Mouse (Mus musculus) T-helper 1 cell (primary cell): Measurements from ENCODE around the gene Cog7.

Source experiments
- in situ Hi-C: fragments of 300-600 bp; cut with MboI, MseI; formaldehyde crosslinking; loops from one replicate; pipeline ENCODE4 v1.15.1; 2025; ENCODE audit warnings: high pct_unique_total_duplicates

Gene Cog7

DNA sequence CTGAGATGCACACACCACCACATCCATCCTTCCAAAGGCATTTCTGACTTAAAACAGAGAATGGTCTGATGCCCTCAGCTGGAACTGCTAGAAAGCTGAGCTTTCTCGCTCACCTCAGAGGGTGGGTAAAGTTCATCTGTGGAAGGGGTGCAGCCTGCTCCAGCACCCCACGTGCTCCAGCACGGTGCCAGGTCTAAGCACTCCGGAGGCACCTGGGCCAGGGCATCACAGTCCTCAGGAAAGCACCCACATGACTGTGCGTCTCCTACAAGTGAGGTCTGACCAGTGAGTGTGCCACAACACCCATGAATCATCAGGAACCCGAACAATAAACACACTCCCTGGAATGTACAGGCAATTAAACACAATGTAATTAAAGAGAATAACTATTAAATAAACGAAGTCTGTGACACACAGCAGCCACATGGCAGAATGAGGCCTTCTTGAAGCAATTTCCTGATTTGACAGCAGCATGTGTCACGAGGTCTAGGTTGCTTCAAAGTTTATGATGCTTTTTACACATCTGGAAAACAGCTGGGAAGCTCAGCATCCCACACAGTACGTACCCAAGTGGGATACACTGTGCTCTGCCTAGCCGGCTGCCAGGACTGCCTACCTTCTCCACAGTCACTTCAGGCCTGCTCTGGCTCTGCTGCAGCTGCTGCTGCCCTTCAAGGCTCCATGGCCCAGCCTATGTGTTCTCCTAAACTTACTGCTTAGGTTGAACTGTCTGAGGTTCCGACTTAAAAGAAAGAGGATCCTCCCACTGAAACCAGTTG is 26.4 kb downstream of the Cog7 start:
- in situ Hi-C loops = loop anchor here (5.0 kb wide), 1 partner anchor 952 kb away; no protein-coding TSS in a partner anchor

DNA sequence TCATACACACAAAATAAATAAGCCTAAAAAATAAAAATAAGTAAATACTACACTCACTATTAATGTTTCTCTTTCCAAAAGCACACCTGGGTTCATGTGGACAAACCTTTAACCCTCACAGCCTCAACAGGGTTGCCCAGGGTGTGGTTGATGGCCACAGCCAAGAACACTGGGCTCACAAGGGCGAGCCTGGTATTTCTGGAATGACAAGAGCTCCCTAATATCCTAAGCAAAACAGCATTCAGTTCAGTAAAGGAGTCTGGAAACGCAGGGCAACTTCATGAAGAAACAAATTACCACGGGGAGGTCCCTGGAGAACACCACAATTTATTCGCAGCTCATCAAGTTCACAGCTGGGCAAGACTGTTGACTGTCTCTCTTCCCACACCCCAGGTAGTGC is 34.0 kb downstream of the Cog7 start:
- in situ Hi-C loops = no loop called here

DNA sequence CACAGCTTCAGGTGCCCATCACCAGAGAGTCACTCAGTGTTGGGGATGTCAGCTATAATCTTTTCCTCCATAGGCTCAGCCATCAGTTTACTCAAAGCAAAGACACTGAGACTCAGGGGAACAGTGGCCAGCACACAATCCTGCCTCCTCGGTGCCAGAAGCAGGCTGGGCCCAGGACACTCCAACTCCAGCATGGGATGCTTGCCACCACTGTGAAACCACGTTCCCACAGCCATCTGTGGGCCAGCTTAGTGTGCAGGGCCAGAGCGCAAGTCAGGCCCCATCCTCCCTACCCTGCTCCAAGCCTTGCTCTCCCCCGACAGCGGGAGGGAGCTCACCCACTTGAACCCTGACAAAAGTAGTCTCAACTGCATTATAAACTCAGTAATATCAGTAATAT is 35.3 kb downstream of the Cog7 start:
- in situ Hi-C loops = no loop called here

DNA sequence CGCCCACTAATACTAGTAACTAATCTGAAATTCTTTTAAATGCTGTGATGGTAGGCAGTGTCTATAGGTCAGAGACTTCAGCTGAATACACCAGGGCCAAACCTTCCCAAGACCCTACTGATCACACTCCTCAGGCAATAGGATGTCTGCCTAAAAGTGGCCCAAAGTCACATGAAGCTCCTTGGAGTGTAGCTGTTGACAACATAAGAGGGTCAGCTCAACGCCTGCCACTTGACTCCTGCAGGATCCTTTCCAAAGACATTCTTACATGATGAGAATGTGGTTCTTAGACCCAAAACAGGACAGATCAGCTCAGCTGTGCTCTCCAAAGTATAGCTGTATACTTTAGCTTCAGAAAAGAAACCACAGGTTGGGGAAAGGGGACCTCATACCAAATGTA is 39.1 kb downstream of the Cog7 start:
- in situ Hi-C loops = no loop called here

DNA sequence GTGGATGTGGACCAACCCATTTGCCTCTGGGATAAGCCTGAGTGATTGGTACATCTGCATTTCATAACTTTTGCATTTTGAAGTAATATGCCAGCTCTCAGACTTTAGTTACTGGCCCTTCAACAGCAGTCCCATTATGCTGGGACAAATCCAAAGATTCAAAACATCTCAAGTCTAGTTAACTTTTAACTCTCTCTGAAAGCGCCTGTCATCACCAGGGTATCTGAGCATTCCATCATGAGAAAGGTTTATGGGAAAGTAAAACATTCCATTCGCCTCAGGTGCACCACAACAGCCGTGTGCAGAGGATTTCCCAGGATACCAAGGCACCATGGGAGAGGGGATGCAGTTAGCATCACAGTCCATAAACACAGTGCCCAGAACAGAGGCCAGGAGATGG is 39.9 kb downstream of the Cog7 start:
- in situ Hi-C loops = no loop called here

DNA sequence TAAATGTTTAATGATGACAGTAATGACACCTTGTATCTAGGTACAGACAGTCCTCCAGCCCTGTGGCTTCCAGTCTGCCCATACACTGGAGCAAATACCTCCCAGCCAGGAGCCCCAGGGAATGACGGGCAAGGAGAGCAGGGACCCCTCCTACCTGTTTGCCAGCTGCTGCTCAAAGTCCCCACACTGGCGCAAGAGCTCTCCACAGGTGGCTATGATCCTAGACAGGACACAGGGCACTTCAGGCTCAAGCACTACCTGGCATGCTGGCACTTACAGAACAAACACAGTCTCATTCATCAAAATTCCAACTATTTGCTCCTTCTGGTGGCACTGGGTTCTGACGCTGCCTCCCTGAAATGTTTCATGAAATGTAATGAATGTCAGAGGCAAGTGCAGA is 40.5 kb downstream of the Cog7 start:
- in situ Hi-C loops = no loop called here

DNA sequence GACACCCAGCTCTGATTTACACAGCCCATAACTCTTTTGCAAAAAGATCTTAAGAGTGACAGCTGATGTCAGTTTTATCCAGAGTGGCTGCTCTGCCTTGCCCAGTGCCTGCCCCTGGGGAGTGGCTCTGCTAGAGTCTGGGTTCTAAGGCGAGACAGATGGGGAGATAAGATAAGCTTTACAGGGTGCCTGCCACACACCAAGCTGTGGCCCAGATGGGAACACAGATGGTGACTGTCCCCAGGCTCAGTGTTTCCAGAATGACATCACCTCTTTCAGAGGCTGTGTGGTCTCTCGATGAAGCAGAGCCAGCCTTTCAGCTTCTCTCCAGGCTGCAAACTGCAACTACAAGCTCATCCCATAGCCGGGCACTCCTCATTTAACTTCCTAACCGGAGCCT is 41.8 kb downstream of the Cog7 start:
- in situ Hi-C loops = no loop called here

DNA sequence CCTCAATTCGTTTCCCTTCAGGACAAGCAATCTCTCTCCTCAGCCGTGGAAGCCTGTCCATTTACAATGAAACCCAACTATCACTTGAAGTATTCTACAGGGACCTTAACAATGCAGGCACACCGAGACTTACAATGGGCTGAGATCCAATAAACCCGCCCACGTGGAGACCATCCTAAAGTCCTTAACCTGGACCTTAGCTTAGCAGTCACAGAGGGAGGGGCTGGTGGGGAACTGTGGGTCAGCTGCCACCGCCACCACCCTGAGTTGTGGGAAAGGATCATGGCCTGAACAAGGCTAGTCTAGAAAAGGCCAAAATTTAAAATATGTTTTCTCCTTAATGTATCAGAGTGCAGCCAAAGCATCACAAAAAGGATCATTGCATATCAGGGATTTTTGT is 42.3 kb downstream of the Cog7 start:
- in situ Hi-C loops = no loop called here

DNA sequence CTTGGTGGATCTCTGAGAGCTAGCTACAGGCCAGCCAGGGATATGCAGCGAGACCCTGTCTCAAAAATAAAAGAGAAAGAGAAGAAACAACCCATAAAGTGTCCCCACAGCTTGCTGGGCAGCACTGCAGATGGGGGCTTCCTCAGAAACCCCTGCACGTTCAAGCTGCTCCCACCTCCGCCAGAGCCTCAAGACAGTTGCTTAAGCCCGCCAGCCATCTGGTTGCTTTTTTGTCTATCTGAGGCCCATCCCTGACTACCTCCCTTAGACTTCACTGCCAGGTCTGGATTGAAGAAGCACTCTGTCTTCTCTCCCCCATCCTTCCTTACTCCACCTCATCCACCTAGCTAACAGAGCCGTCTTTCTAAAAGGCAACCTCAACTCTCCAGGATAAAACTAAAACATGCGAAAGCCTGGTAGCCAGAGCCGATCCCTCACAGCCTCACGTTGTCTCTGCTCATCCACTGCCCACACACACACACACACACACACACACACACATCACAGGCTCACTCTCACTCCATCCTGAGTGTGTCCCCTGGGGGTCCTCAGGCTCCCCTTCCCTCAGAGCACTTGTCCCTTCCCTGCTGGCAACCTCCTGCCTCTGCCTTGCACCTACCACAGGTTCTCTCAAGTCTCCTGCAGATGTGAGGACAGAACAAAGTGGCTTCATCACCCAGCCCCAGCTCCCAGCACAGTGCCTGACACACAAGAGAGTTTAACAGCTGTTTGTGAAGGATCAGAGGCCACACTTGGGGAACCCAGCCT is 43.2 kb downstream of the Cog7 start:
- in situ Hi-C loops = no loop called here

DNA sequence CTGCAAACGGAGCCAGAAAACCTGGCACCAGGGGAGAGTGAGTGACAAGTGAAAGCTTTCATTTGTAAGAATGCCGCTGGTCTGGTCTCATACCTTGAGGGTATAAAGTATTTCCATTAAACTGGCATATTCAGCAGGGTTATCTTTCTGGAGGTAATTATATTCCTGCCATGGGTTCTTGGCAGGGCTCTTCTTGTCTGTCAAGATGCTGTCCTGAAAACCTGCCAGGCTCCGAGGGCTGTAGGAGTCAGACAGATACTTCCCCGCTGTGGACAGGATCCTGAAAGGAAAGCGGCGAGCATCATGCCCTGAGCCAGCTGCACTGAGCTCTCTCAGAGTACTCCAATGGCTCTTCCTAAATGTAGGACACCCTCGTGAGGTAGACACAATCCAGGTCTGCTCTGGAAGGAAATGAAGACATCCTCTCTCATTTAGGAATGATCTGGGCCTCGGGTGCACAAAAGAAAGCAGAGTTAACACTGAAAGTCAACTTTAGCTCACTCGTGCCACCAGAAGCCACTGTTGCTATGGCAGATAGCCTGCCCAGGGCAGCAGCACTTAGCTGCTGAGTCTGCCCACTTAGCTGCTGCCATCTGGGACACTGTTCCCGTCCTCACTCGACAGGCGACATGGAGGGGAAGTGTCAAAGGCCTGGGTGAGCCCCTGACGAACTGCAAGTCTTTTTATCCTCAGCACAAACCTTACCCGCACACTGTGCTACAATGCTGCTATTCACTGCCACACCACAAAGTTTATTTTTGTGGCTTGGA is 44.5 kb downstream of the Cog7 start:
- in situ Hi-C loops = no loop called here

DNA sequence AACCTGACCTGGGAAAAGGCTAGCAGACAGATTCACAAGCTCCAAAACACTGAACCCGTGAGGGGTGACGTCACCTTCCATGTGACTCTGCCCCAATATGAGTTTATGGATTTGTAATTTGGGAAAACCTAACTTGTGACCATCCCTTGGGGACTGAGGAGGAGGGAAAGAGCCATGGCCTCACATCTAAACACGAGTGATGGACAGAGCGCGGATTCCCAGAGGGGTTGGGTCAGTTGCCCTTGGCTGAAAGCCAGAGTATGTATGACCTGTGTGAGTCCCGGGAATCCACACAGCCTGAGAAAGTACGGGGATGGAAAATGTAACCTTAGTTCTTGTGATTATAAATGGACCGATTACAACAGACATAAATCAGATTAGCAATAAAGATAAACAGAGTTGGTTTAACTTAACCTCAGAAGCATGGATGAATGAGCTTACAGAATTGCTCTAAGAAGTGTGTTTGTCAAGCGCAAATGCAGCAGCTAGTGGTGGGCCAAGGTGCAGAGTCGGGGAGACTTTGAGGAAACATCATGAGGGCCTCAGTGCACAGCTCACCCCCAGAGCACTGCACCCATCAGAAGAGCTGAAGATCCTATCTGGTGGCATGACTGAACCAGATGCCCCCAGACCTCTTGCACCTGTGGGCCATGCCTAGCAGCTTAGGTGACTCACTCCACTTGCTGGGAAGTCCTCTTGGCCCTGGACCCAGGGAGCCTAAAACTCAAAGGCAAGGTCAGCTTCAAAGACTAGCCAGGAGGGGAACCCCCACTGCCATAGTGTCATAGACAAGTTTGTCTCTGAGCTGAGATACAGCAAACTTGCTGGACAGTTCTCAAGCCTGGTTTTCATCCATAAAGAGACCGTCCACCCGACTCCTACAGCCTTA is 45.4 kb downstream of the Cog7 start:
- in situ Hi-C loops = no loop called here

DNA sequence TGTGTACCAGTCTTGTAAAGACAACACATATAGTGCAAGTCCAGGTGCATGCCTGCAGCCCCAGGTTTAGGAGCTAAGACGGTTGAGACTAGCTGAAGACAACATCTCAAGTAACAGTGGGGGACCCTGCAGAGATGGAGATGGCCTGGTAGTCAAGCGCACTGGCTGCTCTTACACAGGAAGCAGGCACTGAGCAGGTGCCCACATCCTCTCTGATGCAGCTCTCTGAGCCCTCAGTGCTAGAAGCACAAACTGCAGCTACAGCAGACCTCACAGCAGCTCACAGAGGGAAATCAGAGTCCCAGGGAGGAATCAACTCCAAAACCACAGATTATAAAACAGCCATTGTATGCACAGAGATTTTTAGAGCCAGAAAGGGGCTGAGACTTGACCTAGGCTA is 47.2 kb downstream of the Cog7 start:
- in situ Hi-C loops = no loop called here

DNA sequence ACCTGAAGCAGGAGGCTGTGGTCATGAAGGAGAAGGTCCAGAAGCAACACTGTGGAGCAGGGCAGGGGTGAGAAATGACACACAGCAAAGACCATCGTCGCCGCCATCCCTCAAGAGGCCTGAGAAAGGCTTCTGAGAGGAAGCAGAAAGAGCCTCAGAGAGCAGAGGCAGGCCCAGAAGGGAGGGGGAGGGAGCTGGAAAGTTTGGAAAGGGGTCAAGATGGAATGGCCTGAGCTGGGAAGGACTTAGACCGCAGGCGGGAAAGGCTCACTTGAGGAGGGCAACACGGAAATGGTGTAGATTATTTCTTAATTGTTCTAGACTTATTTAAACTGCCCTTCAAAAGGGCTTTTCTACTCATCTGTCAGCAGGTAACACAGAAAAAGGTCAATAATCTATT is 47.8 kb downstream of the Cog7 start:
- in situ Hi-C loops = no loop called here

DNA sequence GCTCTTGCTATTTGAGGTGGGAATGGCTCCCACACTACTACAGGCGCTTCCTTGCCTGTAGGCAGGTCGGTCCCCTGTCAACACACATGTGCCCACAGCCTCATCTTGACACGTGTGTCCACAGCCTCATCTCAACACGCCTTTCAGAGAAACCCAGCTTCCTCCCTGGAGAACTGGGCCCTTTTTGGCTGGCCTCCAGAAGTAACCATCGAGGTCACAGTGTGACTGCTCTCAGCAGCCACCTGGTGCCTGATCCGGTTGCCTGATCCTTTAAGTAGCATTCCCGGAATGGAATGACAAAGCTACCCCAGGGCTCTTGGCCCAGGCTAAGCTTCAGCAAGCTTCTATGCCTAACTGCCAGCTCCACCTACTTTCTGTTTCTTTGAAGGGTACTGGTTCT is 50.3 kb downstream of the Cog7 start:
- in situ Hi-C loops = no loop called here

DNA sequence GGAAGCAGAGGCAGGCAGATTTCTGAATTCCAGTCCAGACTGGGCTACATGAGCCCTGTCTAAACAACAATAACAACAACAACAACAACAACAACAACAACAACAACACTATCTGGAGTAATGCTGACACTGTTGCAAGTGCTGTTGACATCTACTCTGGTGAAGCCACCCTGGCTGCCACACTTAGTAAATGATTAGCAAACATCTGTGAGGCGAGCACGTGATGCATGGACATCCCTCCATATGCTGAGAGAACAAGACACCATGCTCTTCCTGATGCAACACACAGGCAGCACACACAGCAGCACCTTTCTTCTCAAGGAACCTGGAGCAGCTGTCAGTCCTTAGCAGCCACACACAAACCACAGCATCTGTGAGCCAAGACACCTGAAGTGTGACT is 53.6 kb downstream of the Cog7 start:
- in situ Hi-C loops = loop anchor here (10.0 kb wide), 1 partner anchor 407 kb away; no protein-coding TSS in a partner anchor

DNA sequence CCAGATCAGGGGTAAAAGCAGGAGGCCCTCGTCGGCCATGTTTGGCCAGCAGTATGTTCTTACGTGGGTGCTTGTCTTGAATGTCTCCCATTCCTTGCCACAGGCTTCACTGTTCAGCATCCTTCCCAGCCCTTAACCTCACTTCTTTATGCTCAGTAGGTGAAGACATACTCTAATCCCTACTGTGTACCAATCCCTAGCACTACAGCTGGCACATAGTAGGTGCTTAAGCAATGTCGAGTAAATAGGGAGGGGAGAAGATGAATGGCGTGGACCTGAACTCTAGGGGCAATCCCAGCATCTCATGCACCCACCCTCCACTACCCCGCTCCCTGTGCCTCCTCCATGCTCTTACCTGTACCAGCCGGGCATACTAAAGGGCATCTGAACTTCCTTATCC is 57.1 kb downstream of the Cog7 start:
- in situ Hi-C loops = loop anchor here (10.0 kb wide), 1 partner anchor 410 kb away; no protein-coding TSS in a partner anchor

DNA sequence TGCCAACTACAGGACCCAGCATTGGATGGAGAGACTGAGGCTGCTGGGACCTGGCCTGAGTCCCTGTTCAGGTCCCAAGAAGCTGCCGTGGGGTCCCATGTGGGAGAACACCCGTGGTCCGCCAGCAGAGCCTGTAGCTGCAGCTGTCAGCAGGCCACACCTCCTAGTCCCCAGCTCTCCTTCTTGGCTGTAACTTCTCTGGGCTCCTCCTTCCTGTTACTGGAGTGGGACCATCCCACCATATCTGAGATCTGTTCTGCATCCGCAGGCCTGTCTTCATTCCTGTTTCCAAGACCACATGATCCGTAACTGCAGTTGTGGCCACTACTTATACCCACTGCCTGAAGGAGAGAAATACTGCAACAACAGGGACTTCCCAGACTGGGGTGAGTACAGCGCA is 67.6 kb downstream of the Cog7 start:
- in situ Hi-C loops = no loop called here

DNA sequence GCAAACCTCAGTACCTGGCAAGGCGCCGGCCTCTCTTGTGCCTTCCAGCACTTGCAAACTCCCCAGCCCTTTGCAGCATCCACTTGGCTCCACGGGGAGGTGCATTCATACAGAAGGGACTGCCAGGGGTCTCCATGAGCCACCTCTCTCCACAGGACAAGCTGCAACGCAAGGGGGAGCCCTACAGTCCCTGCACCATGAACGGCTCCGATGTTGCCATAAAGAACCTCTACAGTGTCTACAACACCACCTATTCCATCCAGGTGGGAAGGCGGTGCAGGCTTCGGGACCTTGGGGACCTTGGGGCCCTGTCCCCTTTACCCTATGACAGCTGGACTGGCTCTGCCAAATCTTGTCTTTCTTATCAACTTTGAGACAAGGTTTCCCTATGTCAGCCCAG is 69.3 kb downstream of the Cog7 start:
- in situ Hi-C loops = no loop called here

DNA sequence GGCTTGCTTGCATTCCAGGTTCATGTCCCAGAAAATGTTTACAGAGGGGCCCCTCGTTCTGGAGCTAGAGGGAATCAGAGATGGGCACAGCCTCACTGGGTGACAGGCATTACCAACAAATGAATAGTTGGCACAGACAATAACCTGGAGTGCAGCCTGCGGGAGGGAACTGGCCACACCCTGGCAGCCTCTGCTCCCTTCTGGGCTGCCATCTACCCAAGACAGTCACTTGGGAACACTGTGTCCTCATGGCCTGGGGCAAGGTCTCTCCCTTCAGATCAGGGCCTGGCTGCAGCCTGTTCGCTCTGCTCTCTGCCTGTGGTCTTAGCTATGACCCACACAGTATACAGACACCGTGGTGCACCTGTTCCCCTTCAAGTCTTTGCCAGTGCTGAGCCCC is 74.6 kb downstream of the Cog7 start:
- in situ Hi-C loops = loop anchor here (5.0 kb wide), 1 partner anchor 65 kb away; no protein-coding TSS in a partner anchor

DNA sequence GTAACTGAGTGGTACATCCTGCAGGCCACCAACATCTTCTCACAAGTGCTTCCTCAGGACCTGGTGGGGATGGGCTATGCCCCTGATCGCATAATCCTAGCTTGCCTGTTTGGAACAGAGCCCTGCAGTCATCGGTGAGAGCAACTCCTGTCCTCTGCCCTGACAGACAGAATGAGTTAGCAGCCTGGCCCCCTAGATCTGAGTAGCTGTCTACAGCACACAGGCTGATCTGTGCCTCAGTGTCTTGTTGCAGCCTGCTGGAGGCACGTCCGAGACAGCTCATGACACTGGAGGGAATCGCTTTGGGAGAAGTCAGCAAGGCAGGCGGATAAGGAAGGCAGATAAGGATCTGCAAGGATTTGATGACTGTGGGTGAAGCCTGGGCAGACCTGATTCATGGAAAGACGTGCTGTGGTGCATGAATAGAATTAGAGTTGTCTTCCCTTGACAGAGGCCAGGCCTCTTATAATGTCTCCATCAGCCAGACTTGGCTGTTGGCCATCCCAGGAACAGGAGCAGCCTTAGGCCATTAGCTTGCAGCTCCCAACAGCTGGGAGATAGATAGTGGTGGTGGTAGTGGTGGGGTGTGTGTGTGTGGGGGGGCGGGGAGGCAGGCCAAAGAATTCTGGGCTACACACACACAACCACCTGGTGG is 78.6 kb downstream of the Cog7 start:
- in situ Hi-C loops = no loop called here

DNA sequence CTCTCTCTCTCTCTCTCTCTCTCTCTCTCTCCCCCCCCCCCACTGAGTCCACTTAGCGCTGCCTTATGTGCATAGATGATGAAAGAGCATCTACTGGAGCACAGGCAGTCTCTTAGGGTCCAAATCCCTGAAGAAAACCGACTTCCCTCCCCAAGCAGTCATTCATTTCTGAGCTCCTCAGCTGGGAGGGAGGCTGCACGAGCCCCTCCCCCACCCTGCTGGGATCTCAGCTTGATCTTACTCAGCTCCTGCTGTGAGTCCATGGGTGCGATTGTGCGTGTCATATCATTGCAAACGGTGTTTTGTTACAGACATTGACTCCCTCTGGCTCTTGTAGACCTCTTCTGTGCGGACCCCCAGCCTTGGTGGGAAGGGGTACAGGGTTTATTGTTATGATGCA is 81.6 kb downstream of the Cog7 start:
- in situ Hi-C loops = no loop called here
